In genomic region chr11:51059640-51060039, GRCm38 (mm10) we compare ENCODE assay signal across 9 mouse cellular contexts. TPM values are rescaled to one million over a fixed set of nuclear protein-coding genes. Genes with fewer than 3 reads are reported as not detected.
DNase-seq lines count a peak whose midpoint lies in the region; ATAC-seq and TF ChIP-seq lines count a peak whose summit lies in the region.
"Had no signal": no experiment of that assay in that cellular context is flagged by ENCODE, and none has a peak within 500 bp of the region (broad histone marks: within the 10 kb centered on the region; RNA-seq: fewer than 3 reads in every experiment).

No protein-coding gene starts in this region.

- peak overlapping the region; percentile 94 for H3K4me3 ChIP-seq in bone marrow macrophage, adult 2 months (ENCODE audit: insufficient read depth, low read length)
- peak overlapping the region; percentile 83 for H3K4me3 ChIP-seq in hindbrain, embryonic 11.5 days (ENCODE audit: low read depth, low read length)
- peak overlapping the region; percentile 77 for H3K4me3 ChIP-seq in midbrain, embryonic 12.5 days

- H3K27me3 ChIP-seq in hindbrain, embryonic 11.5 days (ENCODE audit: control insufficient read depth, insufficient read depth, low read length) = no peaks in the 10 kb centered on the region
- H3K27me3 ChIP-seq in midbrain, embryonic 12.5 days = no peaks in the 10 kb centered on the region

- H3K9ac ChIP-seq in hindbrain, embryonic 11.5 days (ENCODE audit: low read depth, low read length) = peak overlapping the region; percentile 85
- H3K9ac ChIP-seq in midbrain, embryonic 12.5 days (replicated peaks) = peak overlapping the region; percentile 77

- H3K4me2 ChIP-seq in hindbrain, embryonic 11.5 days (replicated peaks; ENCODE audit: low read depth, low read length) = peak overlapping the region; percentile 84
- peak overlapping the region; percentile 84 for H3K4me2 ChIP-seq in midbrain, embryonic 12.5 days (replicated peaks)

- no peaks in the 10 kb centered on the region for H3K36me3 ChIP-seq in hindbrain, embryonic 11.5 days (ENCODE audit: control insufficient read depth, insufficient read depth, low read length)
- H3K36me3 ChIP-seq in midbrain, embryonic 12.5 days = peaks cover 35% of the 10 kb centered on the region

- no peak for TF ChIP-seq CTCF in bone marrow macrophage, adult 2 months (IDR thresholded peaks at IDR 0.05; ENCODE audit: low read depth, low read length)

- TF ChIP-seq POLR2A in bone marrow macrophage, adult 2 months (IDR thresholded peaks at IDR 0.05; ENCODE audit: borderline replicate concordance, low read depth, low read length) = no peak

- no peaks in the 10 kb centered on the region for H3K9me3 ChIP-seq in hindbrain, embryonic 11.5 days (ENCODE audit: control insufficient read depth, low read length)
- no peaks in the 10 kb centered on the region for H3K9me3 ChIP-seq in midbrain, embryonic 12.5 days

- ATAC-seq in hindbrain, embryonic 11.5 days (ENCODE audit: low FRiP score) = peak; percentile 62; the same call in 1 of the 2 replicates
- no peak; the same call in 1 of the 2 replicates for ATAC-seq in midbrain, embryonic 12.5 days (ENCODE audit: low FRiP score, low read depth)

- H3K4me1 ChIP-seq in bone marrow macrophage, adult 2 months (ENCODE audit: control insufficient read depth, insufficient read depth, low read length) = no peaks in the 10 kb centered on the region
- H3K4me1 ChIP-seq in hindbrain, embryonic 11.5 days (replicated peaks; ENCODE audit: control insufficient read depth, insufficient read depth, low read length) = no peaks in the 10 kb centered on the region
- peaks cover 11% of the 10 kb centered on the region for H3K4me1 ChIP-seq in midbrain, embryonic 12.5 days

- peak; percentile 13 for DNase-seq in kidney, adult 18-20 months
- DNase-seq in kidney, postnatal 4 days = no peak
- DNase-seq in hindbrain, embryonic 11.5 days (ENCODE audit: low spot score) = no peak
- DNase-seq in adrenal gland, postnatal 10 days = no peak
- DNase-seq in gastrocnemius, postnatal 4 days (ENCODE audit: low spot score in 2 of 2) = no peak
- DNase-seq in lung, postnatal 25 days (ENCODE audit: low spot score) = no peak

- 14% methylated on average over 14 of the region's 14 CpGs for WGBS in hindbrain, embryonic 11.5 days
- 19% methylated on average over 14 of the region's 14 CpGs for WGBS in midbrain, embryonic 12.5 days

- H3K27ac ChIP-seq in bone marrow macrophage, adult 2 months (ENCODE audit: insufficient read depth, low read depth, low read length) = no peak overlapping the region
- H3K27ac ChIP-seq in hindbrain, embryonic 11.5 days (ENCODE audit: low read depth, low read length) = 0 out of 2 replicates have a peak overlapping the region, but pooled peaks have one; percentile 61
- no peak overlapping the region for H3K27ac ChIP-seq in midbrain, embryonic 12.5 days (replicated peaks)

RNA-seq across cellular contexts. Expression of gene Zfp354a, which starts 0.6 kb away (rescaled TPM):
- not detected in 2 replicates for polyA plus RNA-seq in bone marrow macrophage, adult 2 months (2012; ENCODE audit: insufficient read depth, insufficient read length, missing spikeins)
- polyA plus RNA-seq in hindbrain, embryonic 11.5 days (2014; fragmentation: Nextera tagmentation; extraction: Ambion mirVana) = 9.1 and 10.5 TPM in 2 replicates
- polyA plus RNA-seq in midbrain, embryonic 12.5 days (2016; fragmentation: Nextera tagmentation; extraction: Ambion mirVana) = 11.3 and 11.7 TPM in 2 replicates
- 1 to 10 TPM; 4.5 to 5.8 TPM for total RNA-seq in adrenal gland, postnatal 10 days (2021)
- total RNA-seq in gastrocnemius, postnatal 4 days (2021) = 1 to 10 TPM; 3.4 to 3.5 TPM

RNA-seq across cellular contexts. Expression of gene Olfr1375, which starts 11.7 kb away (rescaled TPM):
- not detected in 2 replicates for polyA plus RNA-seq in bone marrow macrophage, adult 2 months (2012; ENCODE audit: insufficient read depth, insufficient read length, missing spikeins)
- not detected in 2 replicates for polyA plus RNA-seq in hindbrain, embryonic 11.5 days (2014; fragmentation: Nextera tagmentation; extraction: Ambion mirVana)
- polyA plus RNA-seq in midbrain, embryonic 12.5 days (2016; fragmentation: Nextera tagmentation; extraction: Ambion mirVana) = not detected in 2 replicates
- not detected for total RNA-seq in adrenal gland, postnatal 10 days (2021)
- total RNA-seq in gastrocnemius, postnatal 4 days (2021) = not detected
- total RNA-seq: hematopoietic stem cell, adult 5-6 weeks had no signal

RNA-seq across cellular contexts. Expression of gene Olfr54, which starts 45.6 kb away (rescaled TPM):
- polyA plus RNA-seq in bone marrow macrophage, adult 2 months (2012; ENCODE audit: insufficient read depth, insufficient read length, missing spikeins) = not detected in 2 replicates
- polyA plus RNA-seq in hindbrain, embryonic 11.5 days (2014; fragmentation: Nextera tagmentation; extraction: Ambion mirVana) = not detected in 2 replicates
- polyA plus RNA-seq in midbrain, embryonic 12.5 days (2016; fragmentation: Nextera tagmentation; extraction: Ambion mirVana) = not detected in 2 replicates
- under 1 TPM; 0.09 to 0.33 TPM for total RNA-seq in adrenal gland, postnatal 10 days (2021)
- not detected for total RNA-seq in gastrocnemius, postnatal 4 days (2021)
- total RNA-seq: hematopoietic stem cell, adult 5-6 weeks had no signal

RNA-seq across cellular contexts. Expression of gene Olfr51, which starts 56.2 kb away (rescaled TPM):
- not detected in 2 replicates for polyA plus RNA-seq in bone marrow macrophage, adult 2 months (2012; ENCODE audit: insufficient read depth, insufficient read length, missing spikeins)
- polyA plus RNA-seq in hindbrain, embryonic 11.5 days (2014; fragmentation: Nextera tagmentation; extraction: Ambion mirVana) = not detected in 2 replicates
- polyA plus RNA-seq in midbrain, embryonic 12.5 days (2016; fragmentation: Nextera tagmentation; extraction: Ambion mirVana) = not detected in 2 replicates
- not detected for total RNA-seq in adrenal gland, postnatal 10 days (2021)
- total RNA-seq in gastrocnemius, postnatal 4 days (2021) = not detected
- total RNA-seq: hematopoietic stem cell, adult 5-6 weeks had no signal
